ENCODE assay signal across 14 mouse cellular contexts in the genomic region with DNA sequence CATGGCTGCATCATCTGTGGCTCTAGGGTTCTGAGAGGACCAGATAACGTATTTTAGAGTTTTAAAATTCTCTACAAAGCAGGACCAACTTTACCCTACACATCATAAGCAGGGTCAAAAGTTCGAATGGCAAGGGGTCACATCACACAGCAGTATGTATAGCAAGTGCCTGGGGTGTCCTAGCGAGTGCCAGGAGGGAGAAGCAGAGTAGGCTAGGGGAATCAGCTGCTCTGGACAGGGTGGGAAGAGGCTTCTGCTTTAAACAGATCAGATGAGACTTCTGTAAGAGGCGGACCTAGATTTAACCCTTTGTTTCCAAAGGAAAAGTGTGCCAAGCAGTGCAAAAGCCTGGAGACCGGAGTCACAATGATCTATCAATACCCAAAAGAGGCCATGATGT.
DNase-seq lines count a peak whose midpoint lies in the region; ATAC-seq lines count a peak whose summit lies in the region.
"Had no signal": no experiment of that assay in that cellular context is flagged by ENCODE, and none has a peak within 500 bp of the region (broad histone marks: within the 10 kb centered on the region; RNA-seq: fewer than 3 reads in every experiment).

No protein-coding gene starts in this region.

- peaks cover 41% of the 10 kb centered on the region for H3K4me1 ChIP-seq in hindbrain, embryonic 10.5 days (replicated peaks)
- H3K4me1 ChIP-seq in hindbrain, embryonic 14.5 days (replicated peaks; ENCODE audit: control insufficient read depth, insufficient read depth, low read length): peaks cover 26% of the 10 kb centered on the region
- peaks cover 25% of the 10 kb centered on the region for H3K4me1 ChIP-seq in midbrain, embryonic 15.5 days
- peaks cover 20% of the 10 kb centered on the region for H3K4me1 ChIP-seq in midbrain, embryonic 14.5 days (ENCODE audit: control insufficient read depth, insufficient read depth, low read length)
- H3K4me1 ChIP-seq in hindbrain, embryonic 13.5 days (replicated peaks): peaks cover 42% of the 10 kb centered on the region
- H3K4me1 ChIP-seq: embryonic facial prominence, embryonic 15.5 days; heart, embryonic 13.5 days had no signal

- H3K4me2 ChIP-seq in hindbrain, embryonic 14.5 days (replicated peaks): no peak overlapping the region
- no peak overlapping the region for H3K4me2 ChIP-seq in midbrain, embryonic 15.5 days
- no peak overlapping the region for H3K4me2 ChIP-seq in midbrain, embryonic 14.5 days (ENCODE audit: low read length)
- H3K4me2 ChIP-seq in hindbrain, embryonic 13.5 days: no peak overlapping the region
- H3K4me2 ChIP-seq: embryonic facial prominence, embryonic 15.5 days; heart, embryonic 13.5 days had no signal

- peak overlapping the region; percentile 40; the same call in 1 of the 2 replicates for H3K27ac ChIP-seq in hindbrain, embryonic 10.5 days
- no peak overlapping the region for H3K27ac ChIP-seq in hindbrain, embryonic 14.5 days
- H3K27ac ChIP-seq in midbrain, embryonic 15.5 days: no peak overlapping the region
- H3K27ac ChIP-seq in midbrain, embryonic 14.5 days (replicated peaks; ENCODE audit: low read depth, low read length): no peak overlapping the region
- peak overlapping the region; percentile 55 for H3K27ac ChIP-seq in hindbrain, embryonic 13.5 days
- H3K27ac ChIP-seq: embryonic facial prominence, embryonic 15.5 days; heart, embryonic 13.5 days had no signal

- 54% methylated on average over 5 of the region's 5 CpGs for WGBS in hindbrain, embryonic 10.5 days
- 49% methylated on average over 5 of the region's 5 CpGs for WGBS in hindbrain, embryonic 14.5 days
- WGBS in midbrain, embryonic 15.5 days: 63% methylated on average over 5 of the region's 5 CpGs
- 61% methylated on average over 5 of the region's 5 CpGs for WGBS in midbrain, embryonic 14.5 days
- 45% methylated on average over 5 of the region's 5 CpGs for WGBS in hindbrain, embryonic 13.5 days

- H3K9me3 ChIP-seq in hindbrain, embryonic 10.5 days: no peaks in the 10 kb centered on the region
- H3K9me3 ChIP-seq in hindbrain, embryonic 14.5 days (ENCODE audit: control insufficient read depth, low read length): no peaks in the 10 kb centered on the region
- H3K9me3 ChIP-seq in midbrain, embryonic 15.5 days: no peaks in the 10 kb centered on the region
- H3K9me3 ChIP-seq in midbrain, embryonic 14.5 days (ENCODE audit: control insufficient read depth, low read length): no peaks in the 10 kb centered on the region
- no peaks in the 10 kb centered on the region for H3K9me3 ChIP-seq in hindbrain, embryonic 13.5 days
- H3K9me3 ChIP-seq: embryonic facial prominence, embryonic 15.5 days; heart, embryonic 13.5 days had no signal

- peak; percentile 16 for DNase-seq in embryo, embryonic 10.5 days (ENCODE audit: low spot score)
- no peak for DNase-seq in embryo, embryonic 9.5 days (ENCODE audit: extremely low spot score)
- DNase-seq in hindbrain, embryonic 10.5 days (ENCODE audit: low spot score): no peak
- DNase-seq in hindbrain, embryonic 14.5 days (ENCODE audit: low spot score): no peak
- DNase-seq in midbrain, embryonic 14.5 days: no peak
- DNase-seq: adrenal gland, postnatal 10 days; gastrocnemius, postnatal 10 days; heart, postnatal 4 days had no signal

- no peaks in the 10 kb centered on the region for H3K27me3 ChIP-seq in hindbrain, embryonic 10.5 days (ENCODE audit: insufficient read depth, poor library complexity, severe bottlenecking)
- no peaks in the 10 kb centered on the region for H3K27me3 ChIP-seq in hindbrain, embryonic 14.5 days (ENCODE audit: control insufficient read depth, insufficient read depth, low read length)
- H3K27me3 ChIP-seq in midbrain, embryonic 15.5 days (replicated peaks): no peaks in the 10 kb centered on the region
- no peaks in the 10 kb centered on the region for H3K27me3 ChIP-seq in midbrain, embryonic 14.5 days (ENCODE audit: control insufficient read depth, insufficient read depth, low read length)
- no peaks in the 10 kb centered on the region for H3K27me3 ChIP-seq in hindbrain, embryonic 13.5 days
- H3K27me3 ChIP-seq: embryonic facial prominence, embryonic 15.5 days had no signal

- H3K36me3 ChIP-seq in hindbrain, embryonic 10.5 days: peaks cover 14% of the 10 kb centered on the region
- peaks cover 5% of the 10 kb centered on the region for H3K36me3 ChIP-seq in hindbrain, embryonic 14.5 days (replicated peaks; ENCODE audit: control insufficient read depth, insufficient read depth)
- H3K36me3 ChIP-seq in midbrain, embryonic 15.5 days (replicated peaks): no peaks in the 10 kb centered on the region
- H3K36me3 ChIP-seq in midbrain, embryonic 14.5 days (ENCODE audit: control insufficient read depth, insufficient read depth, low read length): peaks cover 7% of the 10 kb centered on the region; the same call in 1 of the 2 replicates
- peaks cover 16% of the 10 kb centered on the region for H3K36me3 ChIP-seq in hindbrain, embryonic 13.5 days
- H3K36me3 ChIP-seq: embryonic facial prominence, embryonic 15.5 days; heart, embryonic 13.5 days had no signal

- ATAC-seq in hindbrain, embryonic 14.5 days (ENCODE audit: low FRiP score): no peak
- 0 out of 2 replicates have a peak, but pooled peaks have one; percentile 52 for ATAC-seq in midbrain, embryonic 15.5 days (replicated peaks)
- no peak for ATAC-seq in midbrain, embryonic 14.5 days (ENCODE audit: low FRiP score, low TSS enrichment)
- ATAC-seq in hindbrain, embryonic 13.5 days (ENCODE audit: low FRiP score): peak; percentile 36; the same call in 1 of the 2 replicates
- ATAC-seq: intestine, embryonic 16.5 days had no signal

- H3K9ac ChIP-seq in hindbrain, embryonic 14.5 days: no peak overlapping the region
- H3K9ac ChIP-seq in midbrain, embryonic 15.5 days: no peak overlapping the region
- no peak overlapping the region for H3K9ac ChIP-seq in midbrain, embryonic 14.5 days (replicated peaks; ENCODE audit: low read length)
- no peak overlapping the region for H3K9ac ChIP-seq in hindbrain, embryonic 13.5 days
- H3K9ac ChIP-seq: embryonic facial prominence, embryonic 15.5 days; heart, embryonic 13.5 days had no signal

- H3K4me3 ChIP-seq in hindbrain, embryonic 10.5 days: no peak overlapping the region
- no peak overlapping the region for H3K4me3 ChIP-seq in hindbrain, embryonic 14.5 days (replicated peaks; ENCODE audit: low read length)
- no peak overlapping the region for H3K4me3 ChIP-seq in midbrain, embryonic 15.5 days
- H3K4me3 ChIP-seq in midbrain, embryonic 14.5 days (replicated peaks; ENCODE audit: low read depth, low read length): no peak overlapping the region
- no peak overlapping the region for H3K4me3 ChIP-seq in hindbrain, embryonic 13.5 days
- H3K4me3 ChIP-seq: embryonic facial prominence, embryonic 15.5 days; erythroblast, embryonic 14.5 days; heart, embryonic 13.5 days had no signal

Comparison
In these comparisons a context has a peak if more than half of its experiments do, and no peak if none do; other contexts are left out.
1. H3K27ac ChIP-seq: peak in hindbrain, embryonic 10.5 days (single experiment) and hindbrain, embryonic 13.5 days (single experiment); none in hindbrain, embryonic 14.5 days (single experiment), midbrain, embryonic 15.5 days (single experiment) and midbrain, embryonic 14.5 days (single experiment).
2. ATAC-seq: peak in midbrain, embryonic 15.5 days (single experiment) and hindbrain, embryonic 13.5 days (single experiment); none in hindbrain, embryonic 14.5 days (single experiment) and midbrain, embryonic 14.5 days (single experiment).